Mouse (Mus musculus) adrenal gland, postnatal 10 days (tissue): Measurements from ENCODE around the gene Kmt2d. TPM values are rescaled to one million over a fixed set of nuclear protein-coding genes. Genes with fewer than 3 reads are reported as not detected.

Experiments
- DNase-seq: peaks from one replicate; pipeline ENCODE4 v3.0.0; 2021; ENCODE audit warnings: mixed read lengths
- total RNA-seq, 2 experiments: library from RNA; stranded (reverse); gene quantifications; 2 replicates each; pipeline ENCODE4 v1.2.3; 2021

The Kmt2d gene
- total RNA-seq, 2 experiments from 2014 or later = 47.5 to 64.2 TPM

DNA sequence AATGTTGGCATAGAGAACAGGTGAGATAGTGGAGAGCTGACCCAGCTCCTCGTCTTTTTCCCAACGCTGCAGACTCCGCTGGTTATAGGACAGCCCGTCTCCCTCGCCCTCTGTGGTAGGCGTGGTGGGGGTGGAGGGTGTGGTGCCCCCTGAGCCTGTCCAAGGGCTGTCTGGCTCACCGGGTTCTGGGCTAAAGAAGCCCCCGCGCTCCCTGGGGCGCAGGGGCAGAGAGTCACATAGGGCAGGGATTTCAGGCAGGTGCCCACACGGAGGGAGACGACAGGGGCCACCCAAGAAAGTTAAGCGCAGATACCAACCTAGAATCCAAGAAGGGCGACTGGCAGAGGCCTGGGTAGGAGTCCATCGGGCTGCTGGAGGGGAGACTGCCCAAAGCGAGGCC lies 16.8 kb downstream of the Kmt2d start:
- no peak for DNase-seq

GRCm38 (mm10) chr15:98853161-98853937 lies 17.7 kb downstream of the Kmt2d start:
- DNase-seq = no peak

GRCm38 (mm10) chr15:98852733-98853132 lies 18.3 kb downstream of the Kmt2d start:
- DNase-seq = no peak

- no peak for DNase-seq
Observed at GRCm38 (mm10) chr15:98852071-98852470, 18.9 kb downstream of the Kmt2d start.

GRCm38 (mm10) chr15:98851229-98851818 lies 19.7 kb downstream of the Kmt2d start:
- no peak for DNase-seq

- DNase-seq = peak; percentile 54
Observed at GRCm38 (mm10) chr15:98850668-98851067, 20.3 kb downstream of the Kmt2d start.

DNA sequence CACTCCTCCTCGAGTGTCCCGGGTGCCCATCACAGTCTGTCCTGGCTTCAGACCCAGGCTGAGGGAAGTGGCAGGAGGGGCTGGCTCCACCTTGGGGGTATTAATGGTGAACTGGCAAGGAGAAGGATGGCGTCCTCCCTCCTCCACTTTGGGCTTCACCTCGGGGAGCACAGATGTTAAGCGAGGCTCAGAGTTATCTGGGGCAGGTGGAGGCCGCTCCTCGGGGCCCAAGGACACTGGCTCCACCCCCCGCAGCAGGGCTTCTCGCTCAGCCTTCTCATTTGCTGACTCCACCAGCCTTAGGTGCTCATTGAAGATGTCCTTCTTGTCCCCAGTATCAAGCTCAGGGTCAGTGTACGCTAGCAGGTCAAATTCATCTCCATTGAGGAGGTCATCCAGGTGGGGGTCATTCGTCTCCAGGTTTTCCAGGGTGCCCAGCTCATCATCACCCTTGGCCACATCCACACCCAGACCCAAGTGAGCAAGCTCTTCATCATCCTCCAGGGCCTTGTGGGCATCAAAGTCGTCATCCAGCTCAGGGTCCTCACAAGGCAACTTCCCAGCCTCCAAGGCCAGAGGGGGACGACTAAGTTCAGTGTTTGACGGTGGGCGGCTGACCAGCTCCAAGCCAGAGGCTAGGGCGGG lies 20.9 kb downstream of the Kmt2d start:
- no peak for DNase-seq

- DNase-seq = no peak
Observed at GRCm38 (mm10) chr15:98849165-98849564, 21.8 kb downstream of the Kmt2d start.

DNA sequence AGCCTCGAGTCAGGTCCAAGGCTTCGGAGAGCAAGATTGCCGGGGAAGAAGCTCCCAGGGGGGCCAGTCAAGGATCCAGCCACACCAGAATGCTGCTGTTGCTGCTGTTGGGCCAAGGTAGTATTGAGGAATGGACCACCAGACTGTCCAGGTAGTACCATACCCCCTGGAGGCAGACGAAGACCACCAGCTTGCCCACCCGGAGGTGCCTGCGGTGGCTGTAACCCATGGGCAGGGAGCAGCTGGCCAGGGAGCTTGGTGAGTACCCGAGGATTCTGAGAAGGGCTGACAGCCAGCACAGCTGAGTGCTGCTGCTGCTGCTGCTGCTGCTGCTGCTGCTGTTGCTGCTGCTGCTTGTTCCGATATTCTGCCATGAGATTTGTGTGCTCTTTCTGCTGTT lies 24.9 kb downstream of the Kmt2d start:
- DNase-seq = no peak

DNA sequence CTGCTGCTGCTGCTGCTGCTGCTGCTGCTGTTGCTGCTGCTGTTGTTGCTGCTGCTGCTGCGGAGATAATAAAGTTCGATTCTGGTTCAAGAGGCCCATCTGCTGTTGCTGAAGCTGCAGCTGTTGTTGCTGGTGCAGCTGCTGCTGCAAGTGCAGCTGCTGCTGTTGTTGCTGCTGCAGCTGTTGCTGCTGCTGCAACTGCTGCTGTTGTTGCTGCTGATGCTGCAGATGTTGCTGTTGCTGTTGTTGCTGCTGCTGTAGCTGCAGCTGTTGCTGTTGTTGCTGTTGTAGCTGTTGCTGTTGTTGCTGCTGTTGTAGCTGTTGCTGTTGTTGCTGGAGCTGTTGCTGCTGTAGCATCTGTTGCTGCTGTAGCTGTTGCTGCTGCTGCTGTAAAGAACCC lies 25.9 kb downstream of the Kmt2d start:
- no peak for DNase-seq

DNA sequence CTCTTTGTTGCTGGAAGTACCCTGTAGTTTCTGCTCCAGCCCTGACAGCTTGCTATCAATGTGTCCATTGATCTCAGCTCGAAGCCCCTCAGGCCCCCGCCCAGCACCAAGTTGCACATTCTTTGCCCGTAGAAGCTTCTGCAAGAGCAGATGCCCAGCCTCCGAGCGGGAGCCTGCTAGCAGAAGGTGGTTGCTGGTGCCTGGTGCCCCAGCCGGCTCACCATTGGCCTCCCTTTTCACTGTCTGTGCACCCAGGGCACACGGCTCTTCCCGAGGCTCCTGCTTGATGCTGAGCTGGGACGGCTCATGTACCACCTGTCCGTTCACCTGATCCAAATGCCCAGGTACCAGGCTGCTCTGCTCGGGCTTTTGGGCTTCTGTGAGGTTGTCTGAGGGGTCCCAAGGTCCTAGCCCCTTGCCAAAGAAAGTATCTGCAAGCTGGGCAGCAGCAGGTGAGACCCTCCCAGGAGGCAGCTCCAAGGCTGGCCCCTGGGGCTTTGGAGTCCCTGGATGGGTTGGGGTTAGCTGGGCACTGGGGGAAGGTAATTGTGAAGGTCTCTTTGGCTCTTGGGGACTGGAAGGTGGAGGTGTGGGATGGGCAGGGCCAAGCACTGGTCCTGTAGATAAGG lies 27.3 kb downstream of the Kmt2d start:
- no peak for DNase-seq

DNA sequence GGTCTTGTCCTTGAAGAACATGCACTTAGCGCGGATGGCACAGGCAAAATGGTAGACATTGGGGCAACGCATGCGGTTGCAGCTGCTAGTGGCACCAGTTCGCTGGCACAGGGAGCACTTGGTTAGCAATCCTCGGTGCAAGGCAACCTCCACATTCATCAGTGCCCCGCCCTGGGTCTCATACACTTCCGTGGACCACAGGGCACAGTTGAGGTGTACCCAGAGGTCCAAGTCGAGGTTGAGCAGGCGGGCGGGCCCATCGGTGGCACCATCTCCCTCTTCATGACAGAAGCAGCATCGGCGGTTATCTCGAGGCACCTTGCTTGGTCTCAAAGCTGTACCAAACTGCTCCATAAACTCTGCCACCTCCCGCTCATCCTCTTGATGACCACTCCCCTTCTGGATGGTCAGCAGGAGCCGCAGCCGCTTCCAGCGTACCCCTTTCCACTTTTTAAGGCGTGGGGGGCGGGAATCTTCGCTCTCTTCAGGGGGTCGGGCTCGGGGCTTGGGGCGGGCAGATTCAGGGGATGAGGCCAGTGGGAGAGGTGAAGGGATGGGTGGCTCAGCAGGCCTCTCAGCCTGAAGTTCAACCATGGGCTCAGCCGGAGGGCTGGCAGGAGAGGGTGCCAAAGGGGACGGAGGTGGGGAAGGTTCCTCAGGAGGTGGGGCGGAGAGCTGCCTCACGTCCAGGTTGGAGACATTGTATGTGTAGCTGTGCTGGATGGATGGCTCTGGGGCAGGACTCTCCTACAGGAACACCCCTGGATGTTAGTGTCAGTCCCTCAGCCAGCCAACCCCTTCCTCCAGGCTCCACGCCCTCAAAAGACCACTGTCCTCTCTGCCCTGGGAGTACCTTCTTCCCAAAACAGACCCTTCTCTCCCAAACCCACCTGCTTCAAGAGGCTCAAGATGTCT lies 31.1 kb downstream of the Kmt2d start:
- no peak for DNase-seq

DNA sequence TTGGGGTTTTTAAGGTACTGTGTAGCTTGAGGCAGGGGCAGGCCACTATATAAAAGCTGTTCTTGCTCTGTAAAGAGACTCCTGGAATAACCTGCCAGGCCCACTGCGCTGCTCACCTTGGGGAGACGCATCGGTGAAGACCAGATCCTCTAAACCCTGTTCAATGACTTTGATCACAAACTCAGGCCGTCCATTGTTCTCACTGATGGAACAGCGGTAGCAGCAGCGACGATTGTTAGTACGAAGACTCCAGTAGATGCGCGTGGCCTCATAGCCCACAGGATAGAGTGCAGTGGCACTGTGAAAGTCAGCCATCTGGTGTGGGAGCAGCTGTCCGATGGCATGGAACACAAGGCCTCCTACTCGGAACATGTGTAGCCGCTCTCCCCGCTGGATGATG lies 31.8 kb downstream of the Kmt2d start:
- no peak for DNase-seq

DNA sequence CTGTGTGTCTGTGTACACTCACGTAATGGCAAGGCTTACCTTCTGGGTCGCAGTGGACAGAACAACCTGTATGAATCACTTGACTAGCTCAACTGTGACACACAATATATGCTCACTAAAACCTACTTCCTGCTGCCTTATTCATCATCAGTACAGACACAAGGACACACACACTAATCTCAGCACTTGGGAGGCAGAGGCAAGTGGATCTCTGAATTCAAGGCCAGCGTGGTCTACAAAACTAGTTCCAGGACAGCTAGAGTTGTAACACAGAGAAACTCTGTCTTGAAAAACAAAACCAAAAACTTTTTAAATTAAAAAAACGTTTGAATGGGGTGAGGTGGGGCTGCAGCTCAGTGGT lies 33.3 kb downstream of the Kmt2d start:
- DNase-seq = no peak

- DNase-seq = no peak
Observed at GRCm38 (mm10) chr15:98837006-98837742, 33.8 kb downstream of the Kmt2d start.

DNA sequence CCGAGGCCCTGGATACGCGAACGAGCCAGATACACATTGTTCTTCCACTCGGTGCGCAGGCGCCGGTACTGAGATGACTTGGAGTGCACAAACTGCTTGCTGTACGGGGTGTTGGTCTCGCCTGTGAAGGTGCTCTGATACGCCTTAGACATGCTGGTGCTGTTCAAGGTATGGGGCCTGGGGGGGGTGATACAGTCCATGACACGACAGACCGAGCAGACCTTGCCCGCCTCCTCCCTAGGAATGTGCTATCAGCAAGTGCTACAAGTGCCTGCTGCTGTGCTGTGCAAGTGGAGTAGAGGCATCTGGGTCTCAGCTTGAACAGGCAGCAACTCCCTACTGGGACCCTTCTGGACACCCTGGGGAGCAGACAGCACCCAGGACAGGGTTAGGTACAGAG lies 35.7 kb downstream of the Kmt2d start:
- no peak for DNase-seq

DNA sequence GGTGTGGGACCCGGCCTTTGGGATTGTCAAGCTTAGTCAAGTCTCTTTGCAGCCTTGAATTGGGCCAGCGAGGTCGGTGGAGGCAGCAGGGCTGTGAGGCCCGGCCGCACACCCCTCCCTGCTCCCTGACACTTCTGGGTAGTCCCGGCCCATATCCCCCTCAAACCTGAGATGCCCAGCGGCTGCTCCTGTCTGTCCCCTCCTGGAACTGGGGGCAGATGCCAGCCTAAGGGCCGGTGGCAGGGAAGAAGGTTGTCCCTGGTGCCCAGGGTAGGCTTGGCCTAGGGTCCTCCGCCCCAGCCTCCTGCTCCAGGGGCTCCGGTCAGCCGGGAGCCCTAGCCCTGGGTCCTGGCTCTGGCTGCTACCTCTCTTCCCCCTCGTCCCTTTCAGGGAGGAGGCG lies 36.9 kb downstream of the Kmt2d start:
- no peak for DNase-seq

GRCm38 (mm10) chr15:98833281-98833680 lies 37.7 kb downstream of the Kmt2d start:
- DNase-seq = no peak

- no peak for DNase-seq
Observed at GRCm38 (mm10) chr15:98832161-98833058, 38.6 kb downstream of the Kmt2d start.

- DNase-seq = no peak
Observed at GRCm38 (mm10) chr15:98831684-98832035, 39.3 kb downstream of the Kmt2d start.
